Comparison of ENCODE assay signal across 12 mouse cellular contexts in the genomic region with DNA sequence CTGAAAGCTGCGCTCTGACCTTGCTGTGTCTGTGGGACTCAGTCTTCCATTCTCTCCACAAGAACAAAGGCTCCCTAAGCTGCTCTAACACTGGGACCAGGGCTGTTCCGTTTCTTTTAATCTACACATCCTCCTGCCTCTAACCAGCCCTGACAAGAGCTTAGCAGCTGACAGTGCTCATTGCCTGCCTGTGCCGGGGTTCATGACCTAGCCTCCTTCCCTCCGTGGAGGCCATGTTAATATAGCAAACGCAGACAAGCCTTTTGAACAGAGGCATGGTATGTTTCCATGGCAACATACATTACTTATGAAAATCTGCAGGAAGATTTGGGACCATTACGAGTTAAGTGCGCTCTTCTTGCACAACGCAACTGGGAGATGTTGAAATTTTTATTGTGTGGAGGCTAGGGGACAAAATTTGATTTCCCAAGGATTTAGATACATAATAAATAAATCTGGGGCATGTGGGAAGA. TPM values are rescaled to one million over a fixed set of nuclear protein-coding genes. Genes with fewer than 3 reads are reported as not detected.
A peak's percentile ranks its signal among the peaks of the same experiment; 100 is the strongest.
DNase-seq lines count a peak whose midpoint lies in the region; ATAC-seq and TF ChIP-seq lines count a peak whose summit lies in the region.
"Had no signal": no experiment of that assay in that cellular context is flagged by ENCODE, and none has a peak within 500 bp of the region (broad histone marks: within the 10 kb centered on the region; RNA-seq: fewer than 3 reads in every experiment).

No protein-coding gene starts in this region.

- no peak overlapping the region for H3K27ac ChIP-seq in lung, postnatal 0 days (ENCODE audit: low read length)
- peak overlapping the region; percentile 88 for H3K27ac ChIP-seq in hindbrain, embryonic 11.5 days (ENCODE audit: low read depth, low read length)
- peak overlapping the region; percentile 85 for H3K27ac ChIP-seq in midbrain, embryonic 11.5 days (ENCODE audit: low read depth, low read length)
- H3K27ac ChIP-seq: heart, embryonic 15.5 days had no signal

- peaks cover 12% of the 10 kb centered on the region; the same call in 1 of the 2 replicates for H3K4me1 ChIP-seq in lung, postnatal 0 days (ENCODE audit: insufficient read depth, low read depth, low read length)
- H3K4me1 ChIP-seq in hindbrain, embryonic 11.5 days (replicated peaks; ENCODE audit: control insufficient read depth, insufficient read depth, low read length), result peaks cover 13% of the 10 kb centered on the region
- peaks cover 28% of the 10 kb centered on the region for H3K4me1 ChIP-seq in midbrain, embryonic 11.5 days (ENCODE audit: control insufficient read depth, insufficient read depth, low read length)

- 0 out of 2 replicates have a peak, but pooled peaks have one; percentile 39 for TF ChIP-seq EP300 in lung, postnatal 0 days (IDR thresholded peaks at IDR 0.05)

- TF ChIP-seq CTCF in lung, postnatal 0 days (IDR thresholded peaks at IDR 0.05), result no peak

- H3K4me3 ChIP-seq in lung, postnatal 0 days (ENCODE audit: low read depth, low read length), result no peak overlapping the region
- no peak overlapping the region for H3K4me3 ChIP-seq in hindbrain, embryonic 11.5 days (ENCODE audit: low read depth, low read length)
- no peak overlapping the region for H3K4me3 ChIP-seq in midbrain, embryonic 11.5 days (ENCODE audit: low read depth, low read length)
- H3K4me3 ChIP-seq: heart, embryonic 15.5 days had no signal

- no peaks in the 10 kb centered on the region for H3K27me3 ChIP-seq in lung, postnatal 0 days (replicated peaks; ENCODE audit: insufficient read depth, low read length)
- no peaks in the 10 kb centered on the region for H3K27me3 ChIP-seq in hindbrain, embryonic 11.5 days (ENCODE audit: control insufficient read depth, insufficient read depth, low read length)
- H3K27me3 ChIP-seq in midbrain, embryonic 11.5 days (ENCODE audit: control insufficient read depth, insufficient read depth, low read length), result peaks cover 36% of the 10 kb centered on the region
- H3K27me3 ChIP-seq: CH12.LX; heart, embryonic 15.5 days had no signal

- no peaks in the 10 kb centered on the region for H3K36me3 ChIP-seq in lung, postnatal 0 days (ENCODE audit: insufficient read depth, low read length)
- no peaks in the 10 kb centered on the region for H3K36me3 ChIP-seq in hindbrain, embryonic 11.5 days (ENCODE audit: control insufficient read depth, insufficient read depth, low read length)
- peaks cover 6% of the 10 kb centered on the region; the same call in 1 of the 2 replicates for H3K36me3 ChIP-seq in midbrain, embryonic 11.5 days (ENCODE audit: control insufficient read depth, insufficient read depth, low read length)
- H3K36me3 ChIP-seq: heart, embryonic 15.5 days had no signal

- WGBS in lung, postnatal 0 days, result 20% methylated on average over 8 of the region's 8 CpGs
- 18% methylated on average over 8 of the region's 8 CpGs for WGBS in hindbrain, embryonic 11.5 days
- WGBS in midbrain, embryonic 11.5 days, result 16% methylated on average over 8 of the region's 8 CpGs

- DNase-seq in lung, postnatal 0 days (ENCODE audit: low spot score), result peak; percentile 86
- no peak for DNase-seq in lung, postnatal 14 days
- peak; percentile 67 for DNase-seq in hindbrain, embryonic 11.5 days (ENCODE audit: low spot score)
- peak; percentile 93 for DNase-seq in midbrain, embryonic 11.5 days (ENCODE audit: low spot score, missing footprints)
- DNase-seq in cerebellum, postnatal 10 days, result no peak
- no peak for DNase-seq in liver
- DNase-seq in right cerebral cortex, adult 2 months (ENCODE audit: low spot score in 2 of 2), result no peak
- DNase-seq in urinary bladder, adult 18-20 months (ENCODE audit: low spot score in 2 of 2), result no peak
- DNase-seq: cerebellum, adult 18-20 months; right cerebral cortex, adult 18-20 months had no signal

- H3K4me2 ChIP-seq in lung, postnatal 0 days (replicated peaks; ENCODE audit: low read depth, low read length), result no peak overlapping the region
- peak overlapping the region; percentile 13 for H3K4me2 ChIP-seq in hindbrain, embryonic 11.5 days (replicated peaks; ENCODE audit: low read depth, low read length)
- H3K4me2 ChIP-seq in midbrain, embryonic 11.5 days, result peak overlapping the region; percentile 16; the same call in 1 of the 2 replicates
- H3K4me2 ChIP-seq: heart, embryonic 15.5 days had no signal

- ATAC-seq in lung, postnatal 0 days, result peak; percentile 36
- peak; percentile 88 for ATAC-seq in hindbrain, embryonic 11.5 days (ENCODE audit: low FRiP score)
- peak; percentile 95 for ATAC-seq in midbrain, embryonic 11.5 days (ENCODE audit: low FRiP score)

- no peak overlapping the region for H3K9ac ChIP-seq in lung, postnatal 0 days (replicated peaks; ENCODE audit: low read depth)
- peak overlapping the region; percentile 47 for H3K9ac ChIP-seq in hindbrain, embryonic 11.5 days (ENCODE audit: low read depth, low read length)
- no peak overlapping the region for H3K9ac ChIP-seq in midbrain, embryonic 11.5 days (ENCODE audit: low read length)
- H3K9ac ChIP-seq: heart, embryonic 15.5 days had no signal

- no peaks in the 10 kb centered on the region for H3K9me3 ChIP-seq in lung, postnatal 0 days (ENCODE audit: low read length)
- no peaks in the 10 kb centered on the region for H3K9me3 ChIP-seq in hindbrain, embryonic 11.5 days (ENCODE audit: control insufficient read depth, low read length)
- no peaks in the 10 kb centered on the region for H3K9me3 ChIP-seq in midbrain, embryonic 11.5 days (ENCODE audit: control insufficient read depth, low read length)
- H3K9me3 ChIP-seq: heart, embryonic 15.5 days had no signal

RNA-seq across cellular contexts. Expression of a gene that starts 40.3 kb away (rescaled TPM):
- polyA plus RNA-seq in lung, postnatal 0 days (2015; fragmentation: Nextera tagmentation; extraction: Ambion mirVana), result 579 and 666 TPM in 2 replicates
- polyA plus RNA-seq in hindbrain, embryonic 11.5 days (2014; fragmentation: Nextera tagmentation; extraction: Ambion mirVana), result 245 and 269 TPM in 2 replicates
- polyA plus RNA-seq in midbrain, embryonic 11.5 days (2014; fragmentation: Nextera tagmentation; extraction: Ambion mirVana), result 202 and 210 TPM in 2 replicates

RNA-seq across cellular contexts. Expression of a gene that starts 45.5 kb away (rescaled TPM):
- polyA plus RNA-seq in lung, postnatal 0 days (2015; fragmentation: Nextera tagmentation; extraction: Ambion mirVana), result 29.6 and 35.9 TPM in 2 replicates
- 49.6 and 51.8 TPM in 2 replicates for polyA plus RNA-seq in hindbrain, embryonic 11.5 days (2014; fragmentation: Nextera tagmentation; extraction: Ambion mirVana)
- 38.8 and 43.1 TPM in 2 replicates for polyA plus RNA-seq in midbrain, embryonic 11.5 days (2014; fragmentation: Nextera tagmentation; extraction: Ambion mirVana)

Comparison
In these comparisons a context has a peak if more than half of its experiments do, and no peak if none do; other contexts are left out.
1. DNase-seq: peak in lung, postnatal 0 days (single experiment), hindbrain, embryonic 11.5 days (single experiment) and midbrain, embryonic 11.5 days (single experiment); none in lung, postnatal 14 days (single experiment), cerebellum, postnatal 10 days (0 of 2), liver (single experiment), right cerebral cortex, adult 2 months (0 of 2) and urinary bladder, adult 18-20 months (0 of 2).
2. ATAC-seq: peak in every context shown above with its lines; median percentile 95 in midbrain, embryonic 11.5 days; 88 in hindbrain, embryonic 11.5 days; 36 in lung, postnatal 0 days.